Mouse (Mus musculus): Measurements from ENCODE around the gene Ubxn6. TPM values are rescaled to one million over a fixed set of nuclear protein-coding genes. Genes with fewer than 3 reads are reported as not detected.
"Not testable (repeated sequence)": the region's sequence is repeated elsewhere in the genome, so short reads cannot be mapped to it uniquely, and the experiment has no call there.

Gene Ubxn6
- 10 to 100 TPM; 38.3 to 38.9 TPM for total RNA-seq (2021)
- long read RNA-seq, experiment 1, transcript Ubxn6-201 (11 exons, 2,949 nt) = major isoform, 79 of 84 reads
- long read RNA-seq, experiment 1, partial matches to known transcripts = 2 of 84 reads
- long read RNA-seq, experiment 1, other reads (novel, unspliced or antisense) = 2 of 84 reads
- long read RNA-seq, experiment 2, transcript Ubxn6-201 (11 exons, 2,949 nt) = major isoform, 69 of 74 reads
- long read RNA-seq, experiment 2, partial matches to known transcripts = 1 of 74 reads
- long read RNA-seq, experiment 2, other reads (novel, unspliced or antisense) = 4 of 74 reads

DNA sequence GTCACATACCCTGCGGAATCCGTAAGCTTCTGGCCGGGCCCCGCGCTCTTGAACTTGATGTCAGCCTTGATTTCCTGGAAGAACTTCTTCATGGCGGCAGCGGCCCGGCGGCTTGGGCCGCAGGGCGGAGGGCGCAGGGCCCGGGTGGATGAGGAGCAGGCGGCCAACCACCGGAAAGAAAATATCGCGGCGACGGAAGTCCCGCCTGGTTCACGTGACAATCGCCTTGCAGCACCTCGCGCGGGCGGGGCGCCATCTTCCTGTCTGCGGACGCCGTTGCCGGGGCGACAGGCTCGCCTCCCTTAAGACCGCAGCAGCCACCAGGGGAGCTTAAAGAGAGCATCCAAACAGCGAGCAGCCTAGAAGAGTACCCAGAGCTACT, at the start of gene Ubxn6:
Gene Ubxn6 (minus strand): TSS at position 202 of the 382 bp plus-strand sequence.
- DNase-seq = peak; percentile 99
- intact Hi-C loops (cut with DNase I; ENCODE audit: low total_unique reads) = no loop called here

DNA sequence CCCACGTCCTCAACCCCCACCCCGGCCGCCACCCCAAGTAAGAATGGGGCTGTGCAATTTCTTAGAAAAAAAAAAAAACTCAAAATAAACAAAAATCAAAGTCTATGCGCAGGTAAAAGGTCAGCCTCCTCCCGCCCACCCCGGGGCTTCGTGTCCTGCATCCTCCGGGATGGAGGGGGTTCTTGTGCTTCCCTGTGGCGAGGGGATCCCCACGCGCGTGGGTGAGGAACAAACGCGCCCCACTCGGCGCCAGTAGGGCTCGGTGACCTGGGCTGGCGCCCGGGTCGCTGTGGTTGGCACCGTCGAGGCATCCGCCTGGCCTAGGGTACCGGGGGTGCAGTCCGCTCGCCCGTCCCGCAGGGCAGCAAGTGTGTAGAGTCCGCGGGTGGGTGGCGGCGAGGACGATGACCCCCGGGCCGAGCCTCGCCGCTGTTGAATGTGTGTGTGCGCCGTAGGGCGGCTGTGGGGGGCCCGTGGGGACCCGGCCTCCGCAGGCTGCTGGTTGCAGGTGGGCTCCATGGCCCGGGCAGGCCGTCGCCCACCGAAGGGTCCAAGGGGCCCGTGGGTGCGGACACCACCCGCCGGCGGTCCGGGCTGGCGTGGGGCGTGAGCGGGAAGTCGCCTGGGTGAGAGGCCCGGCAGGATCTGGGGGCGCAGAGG, 49.0 kb upstream of the Ubxn6 start:
- intact Hi-C loops (cut with DNase I; ENCODE audit: low total_unique reads) = loop anchor here (5.0 kb wide), 1 partner anchor 33 kb away; no protein-coding TSS in a partner anchor
- DNase-seq = no peak

DNA sequence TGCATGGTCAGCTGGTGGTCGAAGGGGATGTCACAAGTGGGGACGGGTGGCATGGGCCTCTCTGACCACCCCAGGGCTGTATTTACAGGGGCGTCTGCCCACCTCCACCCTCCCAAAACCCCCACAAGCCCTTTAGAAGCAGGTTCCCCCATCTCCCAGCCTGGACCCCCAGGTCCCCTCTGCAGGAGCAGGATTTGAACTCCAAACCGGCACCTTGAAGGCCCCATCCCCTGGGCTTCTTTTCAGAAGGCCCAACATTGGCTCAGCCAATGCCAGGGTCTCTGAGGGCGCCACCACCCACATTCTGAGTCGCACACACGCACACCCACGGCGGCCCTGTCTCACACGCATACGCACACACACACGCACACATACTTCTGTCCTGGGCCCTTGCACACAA, 48.3 kb upstream of the Ubxn6 start:
- DNase-seq = no peak
- intact Hi-C loops (cut with DNase I; ENCODE audit: low total_unique reads) = loop anchor here (5.0 kb wide), 1 partner anchor 34 kb away; no protein-coding TSS in a partner anchor

DNA sequence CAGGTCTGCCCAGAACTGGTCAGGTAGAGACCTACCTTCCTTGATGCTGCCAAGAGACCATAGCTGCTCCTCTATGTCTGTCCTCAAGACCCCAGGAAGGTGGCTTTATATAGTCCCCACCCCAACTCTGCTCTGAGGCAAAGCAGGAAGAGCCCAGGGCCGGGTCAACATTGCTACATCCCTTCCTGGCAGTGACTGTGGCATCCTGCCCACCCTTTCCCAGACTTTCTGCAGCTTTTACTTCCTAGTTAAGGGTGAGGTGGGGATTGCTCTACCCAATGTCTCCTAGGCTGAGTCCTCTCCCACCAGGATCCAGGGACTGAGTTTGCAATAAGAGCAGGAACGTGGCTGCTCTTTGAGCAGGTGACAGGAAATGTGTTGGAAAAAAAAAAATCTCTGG, 47.0 kb upstream of the Ubxn6 start, which contains the start of gene Lrg1:
Gene Lrg1 (minus strand): TSS at position 176 of the 400 bp plus-strand sequence.
- intact Hi-C loops (cut with DNase I; ENCODE audit: low total_unique reads) = loop anchor here (5.0 kb wide), 1 partner anchor 35 kb away; no protein-coding TSS in a partner anchor
- DNase-seq = no peak

DNA sequence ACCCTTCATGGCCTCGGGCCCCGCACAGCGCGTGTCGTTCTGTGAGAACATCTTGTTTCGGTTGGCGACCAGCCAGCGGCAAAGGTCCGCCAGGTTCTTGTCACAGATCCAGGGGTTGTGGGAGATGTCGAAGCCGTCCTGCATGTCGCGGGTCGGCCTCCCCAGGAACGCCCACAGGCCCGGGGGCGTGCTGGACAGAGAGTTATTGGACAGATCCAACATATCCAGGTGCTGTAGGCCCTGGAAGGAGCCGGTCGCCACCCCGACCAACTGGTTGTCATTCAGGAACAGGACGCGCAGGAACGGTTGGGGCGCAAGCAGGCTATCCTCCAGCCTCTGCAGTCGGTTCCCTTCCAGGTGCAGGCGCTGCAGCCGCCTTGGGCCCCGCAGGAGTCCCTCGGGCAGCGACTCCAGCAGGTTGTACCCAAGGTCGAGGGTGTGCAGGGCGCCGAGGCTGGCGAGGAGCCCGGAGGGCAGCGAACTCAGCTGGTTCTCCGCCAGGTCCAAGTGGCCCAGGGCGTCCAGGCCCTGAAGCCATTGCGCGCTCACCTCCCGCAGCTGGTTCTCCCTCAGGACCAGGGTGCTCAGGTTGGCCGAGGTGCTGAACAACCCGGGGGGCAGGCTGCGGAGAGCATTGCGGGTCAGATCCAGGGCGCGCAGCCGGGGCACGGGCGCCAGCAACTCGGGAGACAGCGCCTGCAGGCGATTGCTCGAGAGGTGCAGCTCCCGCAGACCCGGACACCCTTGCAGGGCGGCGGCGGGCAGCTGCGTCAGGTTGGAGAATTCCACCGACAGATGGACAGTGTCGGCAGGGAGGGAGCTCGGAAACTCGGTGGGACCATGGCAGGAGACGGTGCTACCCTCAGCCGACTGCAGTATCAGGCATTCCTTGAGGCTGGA, 45.4 kb upstream of the Ubxn6 start:
- DNase-seq = peak; percentile 62
- intact Hi-C loops (cut with DNase I; ENCODE audit: low total_unique reads) = loop anchor here (5.0 kb wide), 1 partner anchor 37 kb away; no protein-coding TSS in a partner anchor

DNA sequence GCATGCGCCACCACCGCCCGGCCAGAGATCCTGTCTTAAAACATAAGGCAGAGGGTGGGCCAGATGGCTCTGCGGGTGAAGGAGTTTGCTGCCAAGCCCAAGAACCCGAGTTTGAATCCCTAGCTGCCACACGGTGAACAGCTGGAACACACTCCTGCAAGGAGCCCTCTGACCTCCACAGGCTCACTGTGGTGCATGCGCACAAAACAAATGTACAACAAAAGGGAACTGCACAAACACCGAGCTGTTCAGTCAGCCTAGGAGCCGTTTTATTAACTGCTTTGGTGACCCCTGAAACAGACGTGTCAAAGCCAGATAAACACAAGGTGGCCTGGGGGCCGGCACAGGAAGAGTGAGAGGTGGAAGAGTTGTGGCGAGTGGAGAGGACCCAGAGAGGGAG, 44.6 kb upstream of the Ubxn6 start:
- intact Hi-C loops (cut with DNase I; ENCODE audit: low total_unique reads) = no loop called here
- no peak for DNase-seq

DNA sequence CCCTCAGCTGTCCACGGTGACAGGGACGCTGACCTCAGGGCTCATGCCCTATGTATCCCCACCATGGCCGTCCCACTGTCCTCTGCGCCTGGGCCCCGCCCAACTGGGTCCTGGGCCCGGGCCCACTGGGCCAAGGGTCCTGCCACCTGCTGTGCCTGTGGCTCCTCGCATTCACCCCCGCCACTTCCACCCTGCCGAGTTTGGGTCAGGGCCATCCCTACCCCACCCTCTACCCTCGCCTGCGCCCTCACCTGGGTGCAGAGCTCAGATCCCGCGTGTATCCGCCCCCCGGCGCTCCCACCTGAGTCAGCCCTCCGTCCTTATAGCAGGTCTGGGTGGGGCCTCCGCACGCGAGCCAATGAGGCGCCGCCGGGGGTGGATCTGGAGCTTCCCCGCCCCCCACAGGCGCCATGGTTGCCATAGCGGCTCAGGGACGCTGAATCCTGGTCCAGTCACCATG, 42.5 kb upstream of the Ubxn6 start, which contains the start of gene Plin5:
Gene Plin5 (minus strand): TSS at position 346 of the 460 bp plus-strand sequence.
- DNase-seq = peak; percentile 74
- intact Hi-C loops (cut with DNase I; ENCODE audit: low total_unique reads) = no loop called here

DNA sequence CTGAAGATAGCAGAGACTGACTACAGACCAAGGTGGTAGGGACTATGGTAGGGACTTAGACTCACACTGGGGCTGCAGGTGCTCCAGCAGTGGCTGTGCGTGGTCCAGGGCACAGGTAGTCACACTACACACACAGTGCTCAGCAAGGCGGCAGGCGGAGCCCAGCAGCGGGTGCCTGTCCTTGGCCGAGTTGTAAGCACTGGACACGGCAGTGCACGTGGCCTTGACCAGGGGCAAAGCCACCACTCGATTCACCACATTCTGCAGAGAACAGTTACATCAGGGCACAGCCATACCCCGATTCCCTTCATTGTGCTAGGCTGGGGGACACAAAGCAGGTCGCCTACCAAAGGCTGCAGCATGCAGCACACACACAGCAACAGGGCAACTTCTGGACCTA, 41.4 kb upstream of the Ubxn6 start:
- DNase-seq = no peak
- intact Hi-C loops (cut with DNase I; ENCODE audit: low total_unique reads) = no loop called here

DNA sequence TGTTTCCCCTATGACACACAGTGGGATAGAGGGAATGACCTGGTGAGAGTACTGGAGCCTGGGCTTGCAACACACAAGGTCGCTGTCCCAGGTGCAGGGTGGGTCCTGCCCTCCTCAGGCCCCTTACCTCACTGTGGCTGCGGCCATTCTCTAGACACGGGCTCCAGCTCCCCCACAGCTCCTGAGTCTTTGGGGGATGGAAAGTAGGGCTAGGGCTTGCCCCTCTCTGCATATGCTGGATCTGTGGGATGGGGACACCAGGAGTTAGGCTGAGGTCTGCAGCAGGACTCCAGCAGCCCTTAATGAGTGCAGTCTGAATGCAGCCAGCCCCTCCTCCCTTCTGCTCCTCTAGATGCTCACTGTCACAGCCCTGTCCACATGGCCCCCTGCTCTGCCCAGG, 37.9 kb upstream of the Ubxn6 start:
- peak; percentile 3 for DNase-seq
- intact Hi-C loops (cut with DNase I; ENCODE audit: low total_unique reads) = no loop called here

DNA sequence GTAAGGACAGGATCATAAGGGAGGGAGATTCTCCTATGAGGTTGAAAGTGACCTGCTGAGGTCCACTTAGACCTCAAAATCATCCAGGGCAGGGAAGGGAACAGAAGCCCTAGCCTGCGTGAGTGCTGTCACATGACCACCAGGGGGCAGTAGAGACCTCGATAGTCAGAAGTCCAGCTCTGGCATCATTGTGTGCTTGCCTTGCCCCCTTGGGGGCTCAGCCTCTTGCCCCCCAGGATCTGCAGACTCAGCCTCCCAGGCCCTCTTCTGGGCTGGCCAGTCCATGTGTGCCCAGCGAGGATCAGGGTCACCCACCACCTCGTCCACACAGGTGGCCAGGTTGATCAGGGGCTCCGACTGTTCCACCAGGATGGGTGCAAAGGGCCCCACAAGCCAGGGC, 37.0 kb upstream of the Ubxn6 start:
- intact Hi-C loops (cut with DNase I; ENCODE audit: low total_unique reads) = no loop called here
- peak; percentile 62 for DNase-seq

DNA sequence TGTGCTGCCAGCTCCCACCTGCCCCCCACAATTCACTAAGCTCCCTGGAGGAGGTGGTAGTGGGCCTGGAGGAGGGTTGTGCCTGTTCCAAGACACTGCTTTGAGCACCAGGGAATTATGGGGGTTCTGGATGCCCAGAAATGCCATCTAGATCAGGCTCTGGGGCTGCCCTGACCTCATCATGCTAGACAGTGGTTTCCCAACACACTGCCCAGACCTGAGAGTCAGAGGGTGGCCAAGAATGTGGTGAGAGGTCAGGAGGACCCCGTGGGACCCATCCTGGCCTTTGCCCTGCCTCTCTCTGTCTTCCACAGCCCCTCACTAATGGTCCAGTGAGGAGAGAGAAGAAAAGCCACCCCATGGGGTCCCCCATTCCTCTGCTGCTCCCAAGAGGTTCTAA, 36.2 kb upstream of the Ubxn6 start:
- DNase-seq = peak; percentile 4
- intact Hi-C loops (cut with DNase I; ENCODE audit: low total_unique reads) = no loop called here

DNA sequence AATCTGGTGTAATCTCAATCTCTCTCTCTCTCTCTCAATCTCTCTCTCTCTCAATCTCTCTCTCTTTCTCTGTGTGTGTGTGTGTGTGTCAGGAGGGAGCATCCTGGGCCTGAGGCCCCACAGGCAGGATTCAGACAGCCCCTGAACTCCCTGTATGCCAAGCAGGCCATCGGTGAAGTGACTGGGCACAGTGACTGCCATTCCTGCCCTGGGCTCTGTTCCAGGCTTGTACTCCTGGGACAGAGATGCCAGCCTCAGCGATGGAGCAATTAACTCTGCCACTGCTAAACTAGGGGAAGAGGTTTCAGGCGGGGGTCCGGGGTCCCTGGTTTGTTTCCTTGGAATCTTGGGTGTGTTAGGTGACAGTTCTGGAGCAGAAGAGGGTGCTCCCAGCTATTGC, 35.7 kb upstream of the Ubxn6 start:
- DNase-seq = peak; percentile 57
- intact Hi-C loops (cut with DNase I; ENCODE audit: low total_unique reads) = no loop called here

DNA sequence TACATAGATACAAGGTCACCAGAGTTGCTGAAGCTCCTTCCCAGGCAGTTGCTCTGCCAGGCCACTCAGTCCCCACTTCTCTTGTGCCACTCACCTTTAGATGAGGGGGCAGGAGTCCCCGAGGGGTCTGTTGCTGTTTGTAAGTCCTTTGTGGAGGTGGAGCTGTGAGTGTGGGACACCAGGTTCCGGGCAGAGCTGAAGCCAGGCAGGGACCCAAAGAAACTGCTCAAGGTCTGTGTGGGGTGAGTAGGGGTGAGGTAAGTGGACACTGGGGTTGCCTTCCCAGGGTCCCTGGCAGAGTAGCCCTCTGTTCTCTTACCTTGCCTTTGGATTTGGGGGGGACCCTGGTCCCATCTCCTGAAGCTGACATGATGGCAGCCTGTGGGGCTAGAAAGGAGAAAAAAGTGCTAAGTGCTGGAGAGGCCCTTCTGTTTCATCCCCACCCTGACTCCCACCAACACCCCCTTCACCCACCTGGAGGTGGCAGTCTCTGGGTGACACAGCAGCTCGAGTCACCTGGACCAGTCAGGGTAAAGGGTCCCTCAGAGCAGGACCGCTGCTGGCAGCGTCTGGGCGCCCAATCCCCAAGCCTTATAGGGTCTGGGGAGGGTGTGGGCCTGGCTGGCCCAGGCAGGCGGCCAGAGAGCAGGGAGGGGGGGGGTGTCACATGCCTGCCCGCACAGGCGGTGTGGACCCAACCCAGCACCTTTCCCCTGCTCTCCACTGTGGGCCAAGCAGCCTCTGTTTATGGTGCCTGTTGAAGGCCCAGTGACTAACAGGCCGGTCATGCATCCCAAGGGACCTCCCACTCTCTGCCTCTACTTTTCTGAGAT, 34.6 kb upstream of the Ubxn6 start, which contains the start of gene Plin4:
Gene Plin4 (minus strand): TSS at position 585 of the 833 bp plus-strand sequence.
- intact Hi-C loops (cut with DNase I; ENCODE audit: low total_unique reads) = no loop called here
- peak; percentile 83 for DNase-seq

DNA sequence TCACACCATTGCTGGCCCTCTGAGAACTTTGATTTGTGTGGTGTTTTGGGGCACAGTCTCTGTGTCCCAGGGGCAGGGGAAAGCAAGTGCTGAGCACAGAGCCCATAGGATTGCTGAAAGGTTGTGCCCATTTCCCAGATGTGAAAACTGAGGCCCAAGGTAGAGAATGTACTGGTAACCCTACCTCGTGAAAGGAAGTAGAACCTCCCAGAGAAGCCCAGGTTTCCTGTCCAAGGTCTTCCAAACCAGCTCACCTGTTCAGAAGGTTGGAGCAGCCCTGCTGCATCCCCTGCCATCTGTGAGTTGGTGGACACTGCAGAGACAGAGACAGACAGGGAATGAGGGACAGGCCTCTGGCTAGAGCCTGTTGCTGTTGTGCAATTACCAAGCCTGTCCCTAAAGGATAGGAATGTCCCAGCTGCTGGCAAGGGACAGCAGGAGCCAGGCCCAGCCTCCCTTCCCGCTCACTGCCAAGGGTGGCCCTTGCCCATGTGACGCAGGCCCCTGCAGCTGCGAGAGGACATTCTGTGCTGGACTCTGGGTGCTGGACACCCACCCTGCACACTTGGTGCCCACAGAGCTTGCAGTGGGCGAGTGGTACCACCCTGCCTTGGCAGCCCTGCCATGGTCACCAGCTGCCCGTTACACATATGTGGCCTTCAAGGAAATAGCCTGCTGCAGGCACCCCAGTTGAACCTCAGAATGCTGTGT, 33.7 kb upstream of the Ubxn6 start:
- intact Hi-C loops (cut with DNase I; ENCODE audit: low total_unique reads) = no loop called here
- peak; percentile 89 for DNase-seq

DNA sequence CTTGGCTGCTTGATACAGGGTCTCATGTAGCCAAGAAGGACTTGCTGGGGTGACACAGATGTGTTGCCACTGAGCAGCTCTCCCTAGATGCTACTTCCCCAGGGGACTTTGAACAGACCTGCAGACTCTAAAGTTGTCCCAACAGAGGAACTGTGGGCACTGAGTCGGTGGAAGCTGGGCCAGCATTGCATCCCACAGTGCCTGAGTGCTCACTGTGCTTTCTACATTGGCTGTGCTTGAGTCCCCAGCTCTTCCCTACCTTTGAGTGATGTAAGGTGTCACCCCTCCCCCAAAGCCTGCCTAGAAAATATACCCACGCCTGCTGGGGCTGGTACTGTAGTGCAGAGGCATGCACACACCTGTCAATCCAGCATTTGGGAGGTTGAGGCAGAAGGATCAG, 32.9 kb upstream of the Ubxn6 start:
- no peak for DNase-seq
- intact Hi-C loops (cut with DNase I; ENCODE audit: low total_unique reads) = no loop called here

DNA sequence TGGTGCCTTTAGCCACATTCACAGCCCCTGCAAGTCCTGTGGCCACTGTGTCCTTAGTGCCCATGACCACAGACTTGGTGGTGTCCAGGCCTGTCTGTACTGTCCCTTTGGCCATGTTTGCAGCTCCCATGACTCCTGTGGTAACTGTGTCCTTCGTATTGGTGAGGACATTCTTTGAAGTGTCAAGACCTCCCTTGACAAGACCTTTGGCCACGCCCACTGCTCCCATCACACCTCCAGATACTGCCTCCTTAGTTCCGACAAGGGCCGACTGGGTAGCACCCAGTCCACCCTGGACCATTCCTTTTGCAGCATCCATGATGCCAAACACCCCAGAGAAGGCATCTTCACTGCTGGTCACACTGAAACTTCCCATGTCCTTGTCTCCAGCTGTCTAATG, 32.2 kb upstream of the Ubxn6 start:
- DNase-seq = no peak
- intact Hi-C loops (cut with DNase I; ENCODE audit: low total_unique reads) = no loop called here

DNA sequence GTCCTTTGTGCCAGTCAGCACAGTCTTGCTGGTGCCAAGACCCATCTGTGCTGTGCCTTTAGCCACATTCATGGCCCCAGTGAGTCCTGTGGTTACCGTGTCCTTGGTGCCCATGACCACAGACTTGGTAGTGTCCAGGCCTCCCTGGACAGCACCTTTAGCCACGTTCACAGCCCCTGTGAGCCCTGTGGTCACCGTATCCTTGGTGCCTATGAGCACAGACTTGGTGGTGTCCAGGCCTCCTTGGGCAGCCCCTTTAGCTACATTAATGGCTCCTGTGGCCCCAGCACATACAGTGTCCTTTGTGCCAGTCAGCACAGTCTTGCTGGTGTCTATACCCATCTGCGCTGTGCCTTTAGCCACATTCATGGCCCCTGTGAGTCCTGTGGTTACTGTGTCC, 31.6 kb upstream of the Ubxn6 start:
- DNase-seq; intact Hi-C loops (cut with DNase I; ENCODE audit: low total_unique reads): not testable (repeated sequence)

DNA sequence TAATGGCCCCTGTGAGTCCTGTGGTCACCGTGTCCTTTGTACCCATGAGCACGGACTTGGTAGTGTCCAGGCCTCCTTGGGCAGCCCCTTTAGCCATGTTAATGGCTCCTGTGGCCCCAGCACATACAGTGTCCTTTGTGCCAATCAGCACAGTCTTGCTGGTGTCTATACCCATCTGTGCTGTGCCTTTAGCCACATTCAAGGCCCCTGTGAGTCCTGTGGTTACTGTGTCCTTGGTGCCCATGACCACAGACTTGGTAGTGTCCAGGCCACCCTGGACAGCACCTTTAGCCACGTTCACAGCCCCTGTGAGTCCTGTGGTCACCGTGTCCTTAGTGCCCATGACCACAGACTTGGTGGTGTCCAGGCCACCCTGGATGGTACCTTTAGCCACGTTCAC, 30.0 kb upstream of the Ubxn6 start:
- intact Hi-C loops (cut with DNase I; ENCODE audit: low total_unique reads); DNase-seq: not testable (repeated sequence)
